Mouse (Mus musculus): ENCODE measurements around the gene Rdh16.
"Not testable (repeated sequence)": the region's sequence is repeated elsewhere in the genome, so short reads cannot be mapped to it uniquely, and the experiment has no call there.

GRCm38 (mm10) chr10:127821806-127822205 is 20.9 kb downstream of the Rdh16 start:
- not testable (repeated sequence) for TF ChIP-seq CTCF (IDR thresholded peaks at IDR 0.05; ENCODE audit: extremely low read depth, insufficient read depth, insufficient read length, insufficient replicate concordance); POLR2A (IDR thresholded peaks at IDR 0.05; ENCODE audit: low read depth, low read length)
